Mouse (Mus musculus) kidney, postnatal 0 days (tissue): ENCODE data around the gene Ramp3. TPM values are rescaled to one million over a fixed set of nuclear protein-coding genes. Genes with fewer than 3 reads are reported as not detected.
A peak's percentile ranks its signal among the peaks of the same experiment; 100 is the strongest.

Experiments used
- ATAC-seq: fragments of 200-750 bp; cut with Nextera tagmentation; replicated peaks from 2 replicates; pipeline ENCODE4 v1.8.0; 2017; ENCODE audit warnings: low read depth, moderate number of reproducible peaks, moderate TSS enrichment, moderate library complexity; ENCODE audit not compliant: low FRiP score
- DNase-seq: peaks from one replicate; pipeline ENCODE4 v3.0.0-alpha.2; 2016; ENCODE audit warnings: low spot score
- H3K27ac ChIP-seq: fragments of 300-500 bp; sonication (generic); 2 replicates; pipeline ENCODE4 v1.5.1; 2014; ENCODE audit warnings: mild to moderate bottlenecking
- H3K27me3 ChIP-seq: fragments of 300-500 bp; sonication (generic); 2 replicates; pipeline ENCODE4 v1.6.1; 2014; ENCODE audit warnings: low read length, mixed read lengths; ENCODE audit not compliant: insufficient read depth
- H3K36me3 ChIP-seq: fragments of 300-500 bp; sonication (generic); 2 replicates; pipeline ENCODE4 v1.6.1; 2014; ENCODE audit warnings: low read length, mixed read lengths; ENCODE audit not compliant: insufficient read depth
- H3K4me1 ChIP-seq: fragments of 300-500 bp; sonication (generic); replicated peaks from 2 replicates; pipeline ENCODE4 v1.6.1; 2014; ENCODE audit warnings: antibody characterized with exemption, low read length, mixed read lengths; ENCODE audit not compliant: insufficient read depth
- H3K4me2 ChIP-seq: fragments of 300-500 bp; sonication (generic); 2 replicates; pipeline ENCODE4 v1.6.1; 2014; ENCODE audit warnings: mild to moderate bottlenecking, low read length, moderate library complexity, mixed read lengths
- H3K4me3 ChIP-seq: fragments of 300-500 bp; sonication (generic); replicated peaks from 2 replicates; pipeline ENCODE4 v1.5.1; 2014; ENCODE audit warnings: low read depth, low read length
- H3K9ac ChIP-seq: fragments of 300-500 bp; sonication (generic); 2 replicates; pipeline ENCODE4 v1.6.1; 2014; ENCODE audit warnings: low read depth, low read length
- H3K9me3 ChIP-seq: fragments of 300-500 bp; sonication (generic); replicated peaks from 2 replicates; pipeline ENCODE4 v1.6.1; 2016; ENCODE audit warnings: low read length, inconsistent platforms, mixed read lengths
- CTCF ChIP-seq: IDR thresholded peaks from 2 replicates; pipeline ENCODE4 v1.5.1; 2016; ENCODE audit warnings: antibody characterized with exemption, low read depth, mild to moderate bottlenecking, moderate library complexity
- WGBS: fragments of 180-500 bp; shearing (Covaris S2); extraction: QIAGEN DNeasy Blood & Tissue Kit; methylation state at CpG from one replicate; pipeline ENCODE4 v1.1.7; 2014; 5-methylcytosine and 5-hydroxymethylcytosine counted together
- polyA plus RNA-seq: library from polyadenylated mRNA; unstranded; fragments of >200 nt; fragmentation: Nextera tagmentation; extraction: Ambion mirVana; gene quantifications from 2 replicates; pipeline ENCODE4 v1.2.1, GENCODE M21; 2015

Gene Ramp3
- polyA plus RNA-seq, 1 experiment from 2014 or later: 26.5 TPM

DNA sequence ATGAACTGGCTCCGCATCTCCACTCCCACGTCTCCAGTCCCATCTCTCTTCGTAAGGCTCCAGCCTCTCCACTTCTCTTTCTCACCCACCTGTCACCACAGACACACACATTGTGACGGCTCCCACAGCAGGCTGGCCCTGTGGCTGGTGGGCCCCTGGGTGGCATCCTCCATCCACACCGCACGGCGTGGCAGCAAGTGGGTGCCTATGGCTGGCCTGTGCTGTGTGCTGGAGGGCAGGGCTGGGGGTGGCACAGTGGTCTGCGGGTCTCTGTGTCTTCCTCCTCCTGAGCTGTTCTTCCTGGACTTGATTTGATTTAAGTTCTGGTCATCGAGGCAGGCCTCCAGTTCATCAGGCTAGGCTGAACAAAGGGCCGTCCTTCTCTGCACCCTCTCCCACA is 35.8 kb downstream of the Ramp3 start:
- H3K4me1 ChIP-seq: no peaks in the 10 kb centered on the region
- WGBS: 90% methylated on average over 10 of the region's 10 CpGs
- H3K4me2 ChIP-seq: no peak overlapping the region
- no peaks in the 10 kb centered on the region for H3K27me3 ChIP-seq
- DNase-seq: no peak
- no peak overlapping the region for H3K4me3 ChIP-seq
- no peak for TF ChIP-seq CTCF
- no peak overlapping the region for H3K9ac ChIP-seq
- no peak overlapping the region for H3K27ac ChIP-seq
- no peaks in the 10 kb centered on the region for H3K9me3 ChIP-seq
- H3K36me3 ChIP-seq: no peaks in the 10 kb centered on the region
- ATAC-seq: no peak

DNA sequence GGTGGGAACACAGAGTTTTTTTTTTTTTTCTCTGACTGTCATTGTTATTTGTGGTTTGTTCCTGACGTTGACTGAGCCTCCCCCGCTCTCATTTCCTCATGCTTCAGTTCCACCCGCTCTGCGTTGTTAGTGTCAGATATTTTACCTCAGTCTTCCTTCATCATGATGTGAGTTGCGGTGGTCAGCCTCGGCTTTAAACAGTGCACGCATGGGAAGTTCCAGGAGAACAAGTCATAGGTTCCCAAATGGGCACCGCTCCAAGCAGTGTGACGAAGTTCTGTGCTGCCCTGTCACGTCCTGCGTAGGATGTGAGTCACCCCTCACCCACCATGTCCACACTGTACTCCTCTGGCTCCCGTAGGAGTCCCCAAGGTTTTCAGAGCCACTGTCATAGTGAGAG is 36.9 kb downstream of the Ramp3 start:
- Histone ChIP-seq H3K27me3 (no peaks in the 10 kb centered on the region), H3K9ac (no peak overlapping the region), H3K4me2 (peak overlapping the region; percentile 34), H3K4me3 (no peak overlapping the region), H3K27ac (no peak overlapping the region), H3K9me3 (no peaks in the 10 kb centered on the region), H3K4me1 (no peaks in the 10 kb centered on the region), H3K36me3 (no peaks in the 10 kb centered on the region)
- ATAC-seq: peak; percentile 85
- no peak for TF ChIP-seq CTCF
- peak; percentile 69 for DNase-seq
- 11% methylated on average over 12 of the region's 12 CpGs for WGBS

DNA sequence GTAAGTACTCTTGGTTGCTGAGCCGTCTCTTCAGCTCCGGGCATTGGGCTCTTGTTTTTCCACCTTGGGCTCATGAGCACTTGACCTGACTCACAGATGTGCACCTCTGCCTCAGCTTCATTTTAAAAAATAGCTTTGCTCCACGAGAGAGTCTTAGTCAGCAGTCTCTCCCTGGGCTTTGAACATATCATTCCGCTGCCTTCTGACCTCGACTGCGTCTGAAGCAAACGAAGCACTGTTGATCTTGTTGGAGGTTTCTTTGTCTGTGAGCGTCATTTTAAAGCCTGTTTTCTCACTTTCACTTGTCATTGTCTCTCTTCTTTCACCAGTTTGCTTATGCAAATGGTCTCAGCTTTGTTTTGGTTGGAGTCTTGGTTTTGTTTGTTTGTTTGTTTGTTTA is 38.2 kb downstream of the Ramp3 start:
- H3K4me1 ChIP-seq: no peaks in the 10 kb centered on the region
- no peaks in the 10 kb centered on the region for H3K36me3 ChIP-seq
- H3K27ac ChIP-seq: no peak overlapping the region
- 53% methylated on average over 8 of the region's 8 CpGs for WGBS
- ATAC-seq: no peak
- no peaks in the 10 kb centered on the region for H3K9me3 ChIP-seq
- DNase-seq: no peak
- TF ChIP-seq CTCF: no peak
- no peak overlapping the region for H3K4me2 ChIP-seq
- H3K9ac ChIP-seq: no peak overlapping the region
- H3K27me3 ChIP-seq: no peaks in the 10 kb centered on the region
- H3K4me3 ChIP-seq: no peak overlapping the region

DNA sequence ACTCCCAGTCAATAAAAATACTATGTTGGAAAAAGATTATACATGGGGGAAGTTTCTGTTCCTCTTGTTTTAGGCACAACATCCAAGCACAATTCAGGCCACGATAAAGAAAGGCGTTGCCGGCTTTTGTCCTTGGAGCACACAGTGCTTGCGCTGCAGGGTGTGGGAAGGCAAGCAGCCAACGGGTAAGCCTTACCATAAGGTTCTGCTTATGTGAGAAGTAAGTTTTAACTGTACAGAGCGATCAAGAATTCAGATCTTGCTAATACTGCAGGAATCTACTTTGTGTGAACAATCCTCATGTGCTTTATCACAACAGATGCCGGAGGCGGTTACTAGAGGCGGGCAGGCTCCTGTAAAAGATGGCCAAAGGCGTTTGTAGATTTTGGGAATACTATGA is 39.4 kb downstream of the Ramp3 start:
- ATAC-seq (no peak), DNase-seq (no peak)
- WGBS: 87% methylated on average over 10 of the region's 10 CpGs
- Histone ChIP-seq H3K27ac (no peak overlapping the region), H3K4me3 (no peak overlapping the region), H3K4me1 (no peaks in the 10 kb centered on the region), H3K4me2 (no peak overlapping the region), H3K36me3 (no peaks in the 10 kb centered on the region), H3K9ac (no peak overlapping the region), H3K27me3 (no peaks in the 10 kb centered on the region), H3K9me3 (no peaks in the 10 kb centered on the region)
- no peak for TF ChIP-seq CTCF

DNA sequence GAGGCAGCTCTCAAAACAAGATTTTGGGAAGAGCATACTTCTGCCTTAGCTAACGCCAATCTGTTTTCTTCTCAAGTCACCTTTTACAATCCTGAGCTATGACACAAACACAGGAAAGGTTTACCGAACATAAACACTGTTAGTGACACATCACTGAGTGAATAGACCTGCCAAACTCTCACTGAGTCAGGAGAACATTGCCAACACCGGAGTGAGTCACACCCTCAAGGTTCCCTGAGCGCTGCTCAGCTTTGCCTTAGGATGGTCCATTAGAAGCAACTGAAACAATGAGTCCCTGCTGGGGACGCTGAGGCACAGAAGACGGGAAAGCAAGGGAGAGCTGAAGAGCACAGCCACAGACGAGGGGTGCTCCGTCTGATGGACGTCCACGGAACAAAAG is 40.0 kb downstream of the Ramp3 start:
- Histone ChIP-seq H3K4me2 (no peak overlapping the region), H3K27me3 (no peaks in the 10 kb centered on the region), H3K9me3 (no peaks in the 10 kb centered on the region), H3K4me1 (no peaks in the 10 kb centered on the region; the same call in 1 of the 2 replicates), H3K36me3 (no peaks in the 10 kb centered on the region), H3K4me3 (no peak overlapping the region), H3K9ac (no peak overlapping the region), H3K27ac (no peak overlapping the region)
- TF ChIP-seq CTCF: no peak
- ATAC-seq (no peak), DNase-seq (no peak)
- WGBS: 80% methylated on average over 10 of the region's 10 CpGs

DNA sequence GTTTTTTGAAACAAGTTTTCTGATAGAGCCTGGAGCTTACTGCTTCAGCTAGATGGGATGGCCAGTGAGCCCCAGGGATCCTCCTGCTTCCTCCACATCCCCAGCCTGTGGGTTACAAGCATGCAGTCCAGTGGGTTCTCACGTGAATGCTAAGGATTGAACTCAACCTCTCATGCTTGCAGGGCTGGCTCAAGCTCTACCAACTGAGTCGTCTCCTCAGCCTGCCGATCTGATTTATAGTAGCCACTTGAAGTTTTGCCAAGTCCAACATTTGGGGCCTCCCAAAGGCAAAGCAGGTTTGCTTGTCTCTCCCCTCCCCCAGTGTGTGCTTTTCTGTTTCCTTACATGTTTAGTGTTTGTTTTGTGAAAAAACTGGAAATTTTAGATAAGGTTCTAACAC is 43.9 kb downstream of the Ramp3 start:
- H3K4me1 ChIP-seq: no peaks in the 10 kb centered on the region; the same call in 1 of the 2 replicates
- WGBS: 20% methylated on average over 3 of the region's 3 CpGs

DNA sequence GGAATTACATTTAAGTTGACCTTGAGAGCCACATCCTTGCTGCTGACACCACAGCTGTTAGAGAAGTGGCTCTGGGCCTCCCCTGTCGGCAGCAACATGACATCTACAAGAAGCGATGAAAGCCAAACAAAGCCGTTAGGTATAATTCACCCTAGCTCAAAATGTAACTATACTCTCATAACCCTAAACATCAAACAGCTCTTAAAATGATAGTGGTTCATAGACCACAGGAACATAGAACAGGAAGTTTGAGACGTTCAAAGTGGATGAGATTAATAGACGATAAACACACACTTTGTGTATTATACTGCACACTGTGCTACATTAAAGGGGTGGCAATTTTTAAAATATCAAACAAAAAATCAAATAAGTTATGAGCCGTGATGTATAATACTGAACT is 46.5 kb downstream of the Ramp3 start:
- no peak overlapping the region for H3K27ac ChIP-seq
- no peaks in the 10 kb centered on the region for H3K36me3 ChIP-seq
- 62% methylated on average over 6 of the region's 6 CpGs for WGBS
- H3K4me2 ChIP-seq: no peak overlapping the region
- DNase-seq: peak; percentile 14
- no peaks in the 10 kb centered on the region; the same call in 1 of the 2 replicates for H3K4me1 ChIP-seq
- no peak for TF ChIP-seq CTCF
- no peaks in the 10 kb centered on the region for H3K9me3 ChIP-seq
- H3K9ac ChIP-seq: no peak overlapping the region
- H3K27me3 ChIP-seq: no peaks in the 10 kb centered on the region
- H3K4me3 ChIP-seq: no peak overlapping the region
- no peak for ATAC-seq

More for the DNA sequence above, 43.9 kb downstream of the Ramp3 start:
- no peak for TF ChIP-seq CTCF
- H3K9me3 ChIP-seq: no peaks in the 10 kb centered on the region
- no peak for ATAC-seq
- H3K27ac ChIP-seq: no peak overlapping the region
- no peak overlapping the region for H3K4me2 ChIP-seq
- no peaks in the 10 kb centered on the region for H3K36me3 ChIP-seq
- H3K9ac ChIP-seq: no peak overlapping the region
- H3K4me3 ChIP-seq: no peak overlapping the region
- DNase-seq: peak; percentile 40
- H3K27me3 ChIP-seq: no peaks in the 10 kb centered on the region
